Mouse (Mus musculus): ENCODE data around the gene Fat2.

DNA sequence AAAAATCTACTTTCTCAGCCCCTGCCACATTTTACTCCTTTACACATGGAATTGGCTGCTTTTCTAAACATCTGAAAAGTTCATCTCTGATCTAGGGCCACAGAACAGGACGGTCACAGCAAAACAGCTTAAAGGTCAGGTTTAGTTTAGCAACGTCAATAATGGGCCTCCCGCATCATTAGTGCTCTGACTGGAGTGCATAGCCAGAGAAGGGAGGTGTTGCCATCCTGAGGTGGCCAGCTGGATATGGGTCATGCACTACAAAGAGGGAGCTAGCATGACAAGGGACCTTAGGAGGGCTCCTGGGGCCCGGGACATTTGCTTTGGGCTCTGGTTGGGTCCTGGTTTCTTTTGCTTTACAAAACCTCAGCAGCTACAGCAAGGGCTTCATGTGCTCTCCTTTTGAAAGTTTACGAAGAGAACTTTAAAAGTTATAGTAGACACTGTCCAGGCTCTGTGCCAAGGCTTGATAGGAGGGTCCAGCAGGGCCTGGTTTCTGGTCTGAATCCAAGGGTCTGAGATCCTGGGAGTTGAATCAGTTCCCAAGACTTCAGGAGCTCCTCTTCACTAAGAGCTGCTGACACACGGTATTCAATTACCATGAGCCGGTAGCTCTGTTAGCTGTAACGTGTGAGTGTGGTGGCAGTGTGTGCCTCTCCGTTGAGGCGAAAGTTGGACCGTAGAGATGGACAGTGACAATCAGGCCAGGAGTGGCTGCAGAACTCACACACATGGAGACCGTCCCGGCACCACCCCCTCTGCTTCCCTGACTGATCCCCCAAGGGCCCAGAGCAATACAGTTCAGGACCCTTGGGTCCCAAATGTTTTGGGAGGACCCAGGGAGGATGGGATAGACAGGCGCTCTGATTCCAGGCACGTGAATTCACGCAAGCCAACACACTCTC lies 6.2 kb downstream of the Fat2 start:
- TF ChIP-seq CHD2 (IDR thresholded peaks at IDR 0.05; ENCODE audit: low read depth, low read length) (no peak), ZNF384 (IDR thresholded peaks at IDR 0.05; ENCODE audit: low read depth, low read length) (no peak), MAFK (IDR thresholded peaks at IDR 0.05; ENCODE audit: insufficient read depth, low read depth, low read length) (no peak)

All from ES-E14 (cell line).